Mouse (Mus musculus): ENCODE results near the gene Rdh16f2.
"Not testable (repeated sequence)": the region's sequence is repeated elsewhere in the genome, so short reads cannot be mapped to it uniquely, and the experiment has no call there.

The Rdh16f2 gene

DNA sequence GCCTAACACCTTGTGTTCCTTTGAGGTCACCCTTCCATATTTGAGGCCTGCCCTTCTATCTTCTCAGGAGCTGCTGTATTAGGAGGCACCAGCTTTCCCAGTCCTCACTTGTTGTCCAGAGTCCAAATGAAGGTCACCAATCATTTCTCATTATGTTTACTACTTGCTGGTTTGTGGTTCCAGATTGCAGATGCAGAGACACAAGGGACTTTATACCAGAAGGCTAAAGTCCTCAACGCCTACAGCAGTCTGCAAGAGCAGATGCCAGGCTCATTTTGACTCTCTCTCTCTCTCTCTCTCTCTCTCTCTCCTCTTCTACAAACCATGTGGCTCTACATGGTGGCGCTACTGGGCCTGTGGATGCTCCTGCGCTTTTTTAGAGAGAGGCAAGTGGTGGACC, at the start of gene Rdh16f2:
TSS of gene Rdh16f2 (plus strand) at position 243 of the 400 bp plus-strand sequence.
- DNase-seq (ENCODE audit: low spot score) = no peak

- DNase-seq (ENCODE audit: low spot score) = not testable (repeated sequence)
Measured at GRCm38 (mm10) chr10:127817268-127817910, 48.9 kb upstream of the Rdh16f2 start.

DNA sequence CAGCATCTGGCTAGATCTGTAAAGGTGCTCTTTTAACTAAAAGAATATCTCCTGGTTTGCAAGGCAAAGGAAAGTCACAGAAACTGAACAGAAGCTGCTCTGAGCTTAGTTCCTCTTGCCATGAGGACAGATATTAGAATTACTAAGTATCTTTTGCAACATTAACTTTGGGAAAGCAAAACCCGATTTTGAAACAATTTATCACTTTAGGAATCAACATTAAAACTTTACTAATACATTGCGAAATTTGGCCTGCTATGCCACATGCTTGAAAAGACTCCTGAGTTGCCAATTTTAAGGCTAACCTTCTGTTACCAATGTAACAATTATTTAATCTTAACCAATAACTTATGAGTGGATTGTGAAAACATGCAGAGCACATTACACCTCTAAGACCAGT, 44.5 kb upstream of the Rdh16f2 start:
- DNase-seq (ENCODE audit: low spot score) = not testable (repeated sequence)

GRCm38 (mm10) chr10:127825386-127825785, 40.9 kb upstream of the Rdh16f2 start:
- no peak for DNase-seq (ENCODE audit: low spot score)

DNA sequence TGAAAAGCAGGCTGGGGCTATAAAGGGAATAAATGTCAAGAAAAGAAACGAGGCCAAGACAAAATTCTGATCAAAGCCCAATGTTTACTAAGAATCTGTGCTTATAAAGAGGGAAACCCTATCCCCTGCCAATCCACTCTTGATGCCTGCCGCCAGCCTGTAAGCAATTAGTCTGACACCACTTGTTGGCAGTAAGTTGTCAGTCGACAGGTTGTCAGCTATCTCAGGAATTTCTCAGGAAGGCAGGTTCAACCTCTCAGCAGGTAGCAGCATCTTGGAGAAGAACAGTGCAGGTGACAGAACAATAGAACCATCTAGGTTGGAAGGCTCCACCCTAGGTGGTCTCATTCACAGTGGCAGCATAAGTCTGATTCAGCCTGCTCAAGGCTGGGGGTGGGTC, 37.2 kb upstream of the Rdh16f2 start:
- no peak for DNase-seq (ENCODE audit: low spot score)

GRCm38 (mm10) chr10:127834186-127834585, 32.1 kb upstream of the Rdh16f2 start:
- DNase-seq (ENCODE audit: low spot score) = not testable (repeated sequence)

- DNase-seq (ENCODE audit: low spot score) = no peak
Measured at GRCm38 (mm10) chr10:127835292-127835691, 31.0 kb upstream of the Rdh16f2 start.

DNA sequence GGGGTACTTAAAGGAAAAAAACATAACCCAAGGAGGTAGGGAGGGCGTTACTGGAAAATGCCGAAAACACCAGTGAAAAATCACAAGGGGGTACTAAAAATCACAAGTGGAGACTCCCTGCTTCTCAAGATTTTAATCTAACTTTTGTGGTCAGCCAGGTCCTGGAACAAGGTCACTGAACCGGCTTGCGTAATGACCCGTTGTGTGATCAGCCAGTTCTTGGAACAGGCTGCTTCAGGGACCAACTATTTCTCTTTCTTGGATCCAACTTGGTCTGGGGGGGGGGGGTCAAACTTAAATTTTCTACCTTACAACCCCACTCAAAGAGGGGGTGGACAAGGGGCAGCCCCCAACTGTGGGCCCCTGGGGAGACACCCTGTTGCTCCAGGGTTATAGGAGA, 28.5 kb upstream of the Rdh16f2 start:
- DNase-seq (ENCODE audit: low spot score) = not testable (repeated sequence)

- DNase-seq (ENCODE audit: low spot score) = no peak
Measured at GRCm38 (mm10) chr10:127838539-127838938, 27.7 kb upstream of the Rdh16f2 start.

DNA sequence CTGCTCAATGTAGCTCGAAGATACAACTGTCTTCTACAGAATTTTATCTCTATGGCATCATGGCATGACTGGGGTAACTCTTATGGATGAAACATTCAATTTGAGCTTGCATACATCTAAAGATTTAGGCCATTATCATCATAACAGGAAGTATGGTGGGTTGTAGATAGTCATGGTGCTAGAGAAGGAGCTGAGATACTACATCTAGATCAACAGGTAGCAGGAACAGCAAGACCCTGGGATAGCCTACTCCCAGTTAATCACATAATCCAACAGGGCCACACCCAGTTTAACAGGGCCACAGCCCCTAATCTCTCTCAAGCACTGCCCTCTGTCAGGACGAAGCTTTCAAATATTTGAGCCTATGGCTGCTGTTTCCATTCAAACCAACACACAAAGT, 25.5 kb upstream of the Rdh16f2 start:
- DNase-seq (ENCODE audit: low spot score) = no peak

GRCm38 (mm10) chr10:127845945-127846344, 20.3 kb upstream of the Rdh16f2 start:
- DNase-seq (ENCODE audit: low spot score) = not testable (repeated sequence)

DNA sequence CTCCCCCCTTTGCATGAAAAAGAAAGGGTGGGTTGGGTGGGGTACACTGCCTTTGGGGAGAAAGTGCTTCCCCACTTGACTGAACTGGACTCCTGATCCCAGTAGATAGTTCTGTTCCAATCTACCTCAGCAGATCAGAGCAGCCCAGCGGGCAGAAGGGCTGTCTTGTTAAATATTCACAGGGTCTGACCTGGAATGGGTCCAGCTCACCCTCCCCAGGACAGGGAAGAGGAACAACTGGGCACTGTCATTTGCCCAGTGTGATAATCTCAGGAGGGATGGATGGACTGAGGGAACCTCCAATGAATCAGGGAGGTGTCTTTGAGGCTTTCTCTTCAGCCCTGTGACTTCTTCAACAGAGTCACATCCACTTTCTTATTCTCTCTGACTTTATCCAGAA, 18.2 kb upstream of the Rdh16f2 start:
- DNase-seq (ENCODE audit: low spot score) = no peak

DNA sequence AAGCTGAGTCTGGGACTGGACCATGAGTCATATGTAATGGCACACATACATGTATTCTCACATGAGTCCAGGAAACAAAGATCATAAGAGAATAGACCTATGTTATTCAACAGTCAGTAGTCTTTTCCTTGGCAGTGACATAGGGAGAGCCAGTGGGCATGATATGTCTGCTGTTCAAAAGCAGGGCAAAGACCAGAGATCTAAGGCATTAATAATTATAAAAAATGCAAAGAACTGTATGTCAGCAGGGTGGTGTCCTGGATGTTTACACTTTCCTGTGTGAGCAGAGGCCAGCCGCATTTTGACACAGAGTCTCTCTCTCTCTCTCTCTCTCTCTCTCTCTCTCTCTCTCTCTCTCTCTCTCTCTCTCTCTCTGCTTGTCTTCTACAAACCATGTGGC, 16.6 kb upstream of the Rdh16f2 start, which contains the start of gene Rdh19:
TSS of gene Rdh19 (plus strand) at position 301 of the 400 bp plus-strand sequence.
- no peak for DNase-seq (ENCODE audit: low spot score)

- no peak for DNase-seq (ENCODE audit: low spot score)
Measured at GRCm38 (mm10) chr10:127856376-127856775, 9.9 kb upstream of the Rdh16f2 start.

DNA sequence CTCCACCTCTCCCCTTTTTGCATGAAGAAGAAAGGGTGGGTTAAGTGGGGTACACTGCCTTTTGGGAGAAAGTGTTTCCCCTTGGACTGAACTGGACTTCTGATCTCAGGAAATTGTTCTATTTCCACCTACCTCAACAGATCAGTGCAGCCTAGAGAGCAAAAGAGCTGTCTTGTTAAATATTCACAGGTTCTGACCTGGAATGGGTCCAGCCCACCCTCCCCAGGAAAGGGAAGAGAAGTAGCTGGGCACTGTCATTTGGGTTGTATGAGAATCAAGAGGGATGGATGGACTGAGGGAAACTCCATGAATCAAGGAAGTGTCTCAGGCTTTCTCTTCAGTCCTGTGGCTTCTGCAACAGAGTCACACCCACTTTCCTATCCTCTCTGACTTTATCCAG, 1.3 kb upstream of the Rdh16f2 start:
- DNase-seq (ENCODE audit: low spot score) = no peak

- no peak for DNase-seq (ENCODE audit: low spot score)
Measured at GRCm38 (mm10) chr10:127872484-127872883, 6.2 kb downstream of the Rdh16f2 start.

- no peak for DNase-seq (ENCODE audit: low spot score)
Measured at GRCm38 (mm10) chr10:127877681-127878080, 11.4 kb downstream of the Rdh16f2 start.

GRCm38 (mm10) chr10:127878262-127879057, 12.2 kb downstream of the Rdh16f2 start:
- DNase-seq (ENCODE audit: low spot score) = no peak

- DNase-seq (ENCODE audit: low spot score) = no peak
Measured at GRCm38 (mm10) chr10:127879155-127879688, 12.9 kb downstream of the Rdh16f2 start.

GRCm38 (mm10) chr10:127881041-127881440, 14.8 kb downstream of the Rdh16f2 start:
- DNase-seq (ENCODE audit: low spot score) = no peak

DNA sequence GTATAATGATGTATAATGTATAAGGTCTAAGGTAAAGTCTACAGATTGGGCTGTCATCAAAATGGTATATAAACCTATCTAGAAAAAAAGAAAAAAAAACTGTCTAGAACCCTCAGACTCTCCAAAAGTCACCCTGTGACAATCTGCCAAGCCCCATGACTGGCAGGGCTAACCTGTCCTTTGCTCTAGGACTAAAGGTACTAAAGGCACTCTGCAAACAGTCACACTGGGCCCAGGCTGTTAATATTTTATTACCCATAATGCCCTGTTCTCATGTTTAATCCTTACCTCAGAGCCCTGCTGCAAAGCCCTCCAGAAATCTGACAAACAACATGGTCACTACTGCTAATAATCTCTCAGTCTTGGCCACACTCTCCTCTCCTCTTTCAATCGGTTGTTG, 20.3 kb downstream of the Rdh16f2 start:
- no peak for DNase-seq (ENCODE audit: low spot score)

DNA sequence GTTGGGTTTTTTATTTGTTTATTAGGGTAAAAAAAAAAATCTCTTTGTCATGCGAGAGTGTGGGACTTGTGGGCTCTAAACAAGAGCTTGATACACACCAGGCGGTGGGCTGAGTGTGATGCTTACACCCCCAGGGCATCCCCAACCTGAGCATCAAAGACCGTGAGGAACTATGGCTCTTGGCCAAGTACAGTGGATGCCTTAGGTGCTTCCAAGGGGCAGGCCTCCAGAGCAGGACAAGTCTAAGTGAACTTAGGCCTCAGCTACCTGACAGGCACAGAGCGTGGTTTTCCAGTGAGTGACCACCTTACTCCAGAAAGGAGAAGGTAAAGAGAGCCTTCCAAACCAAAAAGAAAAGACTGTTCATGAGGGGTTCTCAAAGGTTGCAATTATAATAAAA, 20.7 kb downstream of the Rdh16f2 start:
- no peak for DNase-seq (ENCODE audit: low spot score)

GRCm38 (mm10) chr10:127888605-127889004, 22.3 kb downstream of the Rdh16f2 start, which contains the start of gene Rdh7:
Rdh7 (minus strand) TSS chr10:127888817.
- no peak for DNase-seq (ENCODE audit: low spot score)
